1 mouse cellular context compared by ENCODE assay signal in the genomic region with DNA sequence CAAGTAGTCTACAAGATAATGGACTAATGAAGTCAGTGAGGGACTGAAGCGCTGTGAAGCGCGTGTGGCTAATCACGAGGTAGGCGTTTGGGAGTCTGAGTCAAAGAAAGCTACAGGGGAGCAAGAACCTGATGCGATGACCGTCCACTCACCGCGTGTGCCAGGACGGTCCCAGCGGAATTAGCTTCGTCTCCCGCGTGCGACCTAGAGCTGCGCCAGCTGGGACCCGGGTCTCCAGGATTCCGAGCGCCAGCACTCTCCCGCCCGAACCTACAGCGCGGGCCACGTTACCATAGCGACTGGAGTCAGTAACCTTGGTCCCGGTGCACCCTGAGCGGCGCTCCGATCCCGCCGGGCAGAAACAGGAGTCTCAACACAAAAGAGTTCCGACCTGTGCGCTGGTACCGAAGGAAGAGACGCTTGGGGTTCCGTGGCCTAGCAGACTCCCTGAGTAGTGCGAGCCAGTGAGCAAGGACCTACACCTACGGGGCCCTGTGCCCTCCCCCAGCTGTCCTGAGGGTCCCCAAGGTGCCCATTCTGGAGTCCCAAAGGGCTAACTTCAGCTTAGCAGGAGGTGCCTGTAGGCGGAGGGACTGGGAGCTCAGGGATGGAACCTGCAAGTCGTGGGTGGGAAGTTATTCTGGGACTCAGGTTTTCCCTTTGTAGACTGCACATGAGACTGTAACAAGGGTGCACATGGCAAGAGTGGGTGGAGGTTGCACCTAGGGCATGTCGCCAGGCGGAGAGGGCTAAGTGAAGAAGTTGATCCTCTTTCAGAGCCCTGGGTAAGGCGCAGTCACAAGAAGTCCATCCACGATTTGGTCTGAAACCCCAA.
TF ChIP-seq lines count a peak whose summit lies in the region.

A gene (minus strand): TSS at position 309 of the 835 bp plus-strand sequence.

TF ChIP-seq in MEL, 35 proteins besides CTCF, POLR2A, EP300 and RAD21 (continued from another document):
- TF ChIP-seq ELF1 (IDR thresholded peaks at IDR 0.05; ENCODE audit: low read depth, low read length): peak; percentile 82; the same call in 1 of the 2 replicates
